Comparison of ENCODE assay signal across 28 mouse cellular contexts in genomic region chr2:58007081-58007480, GRCm38 (mm10). TPM values are rescaled to one million over a fixed set of nuclear protein-coding genes. Genes with fewer than 3 reads are reported as not detected.
DNase-seq lines count a peak whose midpoint lies in the region; TF ChIP-seq lines count a peak whose summit lies in the region.
"Had no signal": no experiment of that assay in that cellular context is flagged by ENCODE, and none has a peak within 500 bp of the region (broad histone marks: within the 10 kb centered on the region; RNA-seq: fewer than 3 reads in every experiment).

No protein-coding gene starts in this region.

- H3K4me2 ChIP-seq in myocyte (ENCODE audit: low read depth) = peak overlapping the region; percentile 43
- H3K4me2 ChIP-seq: embryonic facial prominence, embryonic 13.5 days; embryonic facial prominence, embryonic 15.5 days; forebrain, embryonic 12.5 days had no signal

- no peak overlapping the region for H3ac ChIP-seq in myocyte (ENCODE audit: control insufficient read depth, insufficient read length)

- H3K4me3 ChIP-seq in myocyte = no peak overlapping the region
- H3K4me3 ChIP-seq: embryonic facial prominence, embryonic 13.5 days; embryonic facial prominence, embryonic 15.5 days; erythroblast, embryonic 14.5 days; forebrain, embryonic 10.5 days; forebrain, embryonic 12.5 days had no signal

- no peaks in the 10 kb centered on the region for H3K36me3 ChIP-seq in myocyte (ENCODE audit: control insufficient read depth, insufficient read depth)
- H3K36me3 ChIP-seq: embryonic facial prominence, embryonic 13.5 days; embryonic facial prominence, embryonic 15.5 days; forebrain, embryonic 10.5 days; forebrain, embryonic 12.5 days had no signal

- no peak for TF ChIP-seq POLR2A in myocyte (IDR thresholded peaks at IDR 0.05; ENCODE audit: insufficient read length, low read depth)

- H3K27me3 ChIP-seq in myocyte (ENCODE audit: control insufficient read depth, insufficient read depth, insufficient read length) = no peaks in the 10 kb centered on the region
- H3K27me3 ChIP-seq: embryonic facial prominence, embryonic 13.5 days; embryonic facial prominence, embryonic 15.5 days; forebrain, embryonic 12.5 days had no signal

- DNase-seq in layer of hippocampus, adult 11-12 months (ENCODE audit: low spot score) = peak; percentile 16
- no peak for DNase-seq in layer of hippocampus, adult 8-10 months (ENCODE audit: low spot score in 2 of 2)
- DNase-seq in layer of hippocampus, adult 9-11 months = peak; percentile 37
- DNase-seq in layer of hippocampus, postnatal 25 days (ENCODE audit: extremely low spot score in 1 of 2, low spot score in 1 of 2) = no peak
- peak; percentile 43 for DNase-seq in brain, adult 2 months (ENCODE audit: low read depth, low spot score)
- no peak for DNase-seq in right cerebral cortex, postnatal 4 days
- no peak for DNase-seq in heart, adult 18-20 months
- DNase-seq: adrenal gland, adult 8-10 months; adrenal gland, postnatal 14 days; adrenal gland, postnatal 36 days; cerebellum, adult 11 months; cerebellum, adult 18-20 months; cerebellum, adult 8-10 months; cerebellum, adult 9-11 months; cerebellum, postnatal 14 days; cerebellum, postnatal 36 days; embryo, embryonic 11 days had no signal

- no peaks in the 10 kb centered on the region for H3K79me2 ChIP-seq in myocyte (ENCODE audit: control insufficient read depth, insufficient read depth)

TF ChIP-seq in myocyte, 11 proteins besides CTCF, POLR2A, EP300 and RAD21:
- TF ChIP-seq TCF12 (IDR thresholded peaks at IDR 0.05; ENCODE audit: insufficient read depth, poor library complexity, severe bottlenecking) (peak; percentile 35), SRF (IDR thresholded peaks at IDR 0.05; ENCODE audit: control insufficient read depth, insufficient read length, low read depth) (no peak), REST (IDR thresholded peaks at IDR 0.05; ENCODE audit: insufficient read depth, insufficient read length) (no peak), MYOD1 (IDR thresholded peaks at IDR 0.05; ENCODE audit: control insufficient read depth in 1 of 3, insufficient read length in 2 of 3, low read depth in 2 of 3) (peak; percentile 0 to 76 (median 30)), POLR2AphosphoS2 (IDR thresholded peaks at IDR 0.05; ENCODE audit: insufficient read length, low read depth) (no peak), USF1 (IDR thresholded peaks at IDR 0.05; ENCODE audit: low read depth) (no peak), E2F4 (IDR thresholded peaks at IDR 0.05; ENCODE audit: insufficient read depth) (no peak), TCF3 (IDR thresholded peaks at IDR 0.05; ENCODE audit: insufficient read length, low read depth) (no peak), MYOG (IDR thresholded peaks at IDR 0.05; ENCODE audit: control insufficient read depth in 1 of 3, insufficient read depth in 1 of 3, insufficient read length in 2 of 3, low read depth in 2 of 3) (peak in 2 of 3 experiments; percentile 38 to 83), CEBPB (IDR thresholded peaks at IDR 0.05; ENCODE audit: insufficient read depth, poor library complexity, severe bottlenecking) (no peak), MAX (IDR thresholded peaks at IDR 0.05; ENCODE audit: low read depth) (no peak)

RNA-seq across cellular contexts. Expression of gene Galnt5, which starts 9.4 kb away (rescaled TPM):
- total RNA-seq in layer of hippocampus, adult 8-10 months (2022) = under 1 TPM in 3 of 4 experiments, not detected in 1; 0.18 to 0.43 (median 0.25) TPM
- under 1 TPM in 1 of 2 experiments, not detected in 1; 0.07 TPM for total RNA-seq in layer of hippocampus, postnatal 25 days (2021)
- 0.49 TPM for polyA plus RNA-seq in myocyte (2012; fragmentation: generic; extraction: Trizol)
- under 1 TPM; 0.07 to 0.15 TPM for total RNA-seq in heart, adult 18-20 months (2021)
- total RNA-seq: adrenal gland, adult 8-10 months; ES-E14; MEL had no signal
- polyA plus RNA-seq: C2C12; erythroblast, embryonic 14.5 days had no signal

RNA-seq across cellular contexts. Expression of gene Ermn, which starts 45.6 kb away (rescaled TPM):
- 10 to 100 TPM; 35.2 to 39.7 (median 36.8) TPM for total RNA-seq in layer of hippocampus, adult 8-10 months (2022)
- total RNA-seq in layer of hippocampus, postnatal 25 days (2021) = 10 to 100 TPM; 25.4 to 31.8 TPM
- polyA plus RNA-seq in myocyte (2012; fragmentation: generic; extraction: Trizol) = not detected
- not detected for total RNA-seq in heart, adult 18-20 months (2021)
- total RNA-seq: adrenal gland, adult 18-20 months; adrenal gland, adult 8-10 months; adrenal gland, postnatal 14 days; adrenal gland, postnatal 36 days; common myeloid progenitor, adult 5-6 weeks; ES-E14; MEL had no signal
- polyA plus RNA-seq: C2C12; erythroblast, embryonic 14.5 days had no signal

Comparison
In these comparisons a context has a peak if more than half of its experiments do, and no peak if none do; other contexts are left out.
1. DNase-seq: peak in layer of hippocampus, adult 11-12 months (single experiment), layer of hippocampus, adult 9-11 months (single experiment) and brain, adult 2 months (single experiment); none in layer of hippocampus, adult 8-10 months (0 of 2), layer of hippocampus, postnatal 25 days (0 of 2), right cerebral cortex, postnatal 4 days (single experiment) and heart, adult 18-20 months (0 of 2).
2. RNA of gene Ermn, which starts 45.6 kb away (total RNA-seq): 35.2 to 39.7 TPM in layer of hippocampus, adult 8-10 months and 25.4 to 31.8 TPM in layer of hippocampus, postnatal 25 days; not detected in heart, adult 18-20 months; every median in the first group is over 10 times any median in the second.